8 mouse cellular contexts compared by ENCODE assay signal in the genomic region with DNA sequence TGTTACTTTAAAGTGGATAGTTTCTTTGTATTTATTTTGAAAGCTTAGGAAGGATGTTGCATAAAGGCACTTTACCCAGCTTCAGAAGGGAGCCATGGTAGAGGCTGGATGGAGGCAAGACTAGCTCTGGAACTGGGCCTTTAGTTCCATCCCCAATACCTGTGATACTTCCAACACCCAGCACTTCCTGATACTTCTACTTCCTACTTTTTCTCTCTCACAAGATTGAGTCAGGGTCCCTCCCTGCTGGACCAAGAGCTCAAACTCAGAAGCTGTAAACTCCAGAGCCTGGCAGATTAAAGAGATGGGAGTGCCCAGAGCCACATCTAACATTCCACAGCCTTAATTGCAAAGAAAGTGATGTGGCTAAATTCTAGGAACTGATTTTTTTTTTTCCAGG. TPM values are rescaled to one million over a fixed set of nuclear protein-coding genes. Genes with fewer than 3 reads are reported as not detected.
A peak's percentile ranks its signal among the peaks of the same experiment; 100 is the strongest.
DNase-seq lines count a peak whose midpoint lies in the region; ATAC-seq and TF ChIP-seq lines count a peak whose summit lies in the region.

No protein-coding gene starts in this region.

- peak overlapping the region; percentile 68 for H3K9ac ChIP-seq in hindbrain, postnatal 0 days (replicated peaks; ENCODE audit: low read length)

- intact Hi-C loops in left cerebral cortex, postnatal 14 days (cut with DNase I): loop anchor here (5.0 kb wide), 2 partner anchors 113 to 153 kb away; a partner anchor contains a TSS

- H3K4me3 ChIP-seq in lung, adult 2 months (replicated peaks; ENCODE audit: extremely low read depth, low read depth, low read length): peak overlapping the region; percentile 11
- peak overlapping the region; percentile 49 for H3K4me3 ChIP-seq in hindbrain, postnatal 0 days (ENCODE audit: low read length)

- DNase-seq in lung, adult 2 months: peak; percentile 15
- no peak for DNase-seq in lung, postnatal 36 days
- DNase-seq in c-Kit-positive CD71-positive TER-119-positive erythroid progenitor cells, embryonic 14.5 days (ENCODE audit: low spot score): peak; percentile 56
- DNase-seq in hindbrain, postnatal 0 days (ENCODE audit: low spot score): no peak
- DNase-seq in naive thymus-derived CD4-positive, alpha-beta T cell, adult 2 months (ENCODE audit: low read depth): peak; percentile 36
- no peak for DNase-seq in layer of hippocampus, postnatal 10 days (ENCODE audit: low spot score in 2 of 2)
- DNase-seq in frontal cortex, postnatal 14 days (ENCODE audit: low spot score in 2 of 2): no peak
- DNase-seq in left cerebral cortex, postnatal 14 days (ENCODE audit: low spot score in 2 of 2): no peak

- no peaks in the 10 kb centered on the region for H3K27me3 ChIP-seq in hindbrain, postnatal 0 days (ENCODE audit: insufficient read depth, low read length)

- H3K9me3 ChIP-seq in hindbrain, postnatal 0 days (ENCODE audit: low read length): no peaks in the 10 kb centered on the region

- peaks cover 2% of the 10 kb centered on the region; the same call in 1 of the 2 replicates for H3K4me1 ChIP-seq in lung, adult 2 months (ENCODE audit: control insufficient read depth, insufficient read depth, low read length)
- peaks cover 8% of the 10 kb centered on the region; the same call in 1 of the 2 replicates for H3K4me1 ChIP-seq in hindbrain, postnatal 0 days (ENCODE audit: insufficient read depth, low read length)

- H3K4me2 ChIP-seq in hindbrain, postnatal 0 days (ENCODE audit: low read depth, low read length): peak overlapping the region; percentile 94

- H3K27ac ChIP-seq in hindbrain, postnatal 0 days: peak overlapping the region; percentile 92

- no peak for TF ChIP-seq POLR2A in lung, adult 2 months (IDR thresholded peaks at IDR 0.05; ENCODE audit: borderline replicate concordance, extremely low read depth, low read depth, low read length)

- TF ChIP-seq CTCF in lung, adult 2 months (IDR thresholded peaks at IDR 0.05; ENCODE audit: insufficient read depth, low read length): no peak
- no peak for TF ChIP-seq CTCF in hindbrain, postnatal 0 days (IDR thresholded peaks at IDR 0.05; ENCODE audit: low read depth)

- no peaks in the 10 kb centered on the region for H3K36me3 ChIP-seq in hindbrain, postnatal 0 days (ENCODE audit: insufficient read depth, low read length)

- no peak for ATAC-seq in hindbrain, postnatal 0 days

RNA-seq across cellular contexts. Expression of a gene that starts 2.9 kb away (rescaled TPM):
- polyA plus RNA-seq in lung, adult 2 months (2012; rRNA removed): 9.0 and 9.5 TPM in 2 replicates
- 1,614 and 2,187 TPM in 2 replicates for total RNA-seq in hindbrain, postnatal 0 days (2014; rRNA removed)
- 36.9 and 39.6 TPM in 2 replicates for polyA plus RNA-seq in hindbrain, postnatal 0 days (2015; fragmentation: Nextera tagmentation; extraction: Ambion mirVana)
- total RNA-seq in layer of hippocampus, postnatal 10 days (2021): 100 to 1,000 TPM; 147 to 163 TPM
- total RNA-seq in left cerebral cortex, postnatal 14 days (2021): 100 to 1,000 TPM; 132 to 148 TPM

RNA-seq across cellular contexts. Expression of a gene that starts 8.8 kb away (rescaled TPM):
- 2.6 and 4.5 TPM in 2 replicates for polyA plus RNA-seq in lung, adult 2 months (2012; rRNA removed)
- total RNA-seq in hindbrain, postnatal 0 days (2014; rRNA removed): 173 and 207 TPM in 2 replicates
- polyA plus RNA-seq in hindbrain, postnatal 0 days (2015; fragmentation: Nextera tagmentation; extraction: Ambion mirVana): 0.96 and 1.4 TPM in 2 replicates
- 10 to 100 TPM; 13.0 to 15.0 TPM for total RNA-seq in layer of hippocampus, postnatal 10 days (2021)
- total RNA-seq in left cerebral cortex, postnatal 14 days (2021): 1 to 10 TPM; 9.4 to 9.9 TPM

RNA-seq across cellular contexts. Expression of a gene that starts 10.2 kb away (rescaled TPM):
- polyA plus RNA-seq in lung, adult 2 months (2012; rRNA removed): 1.2 and 2.0 TPM in 2 replicates
- 636 and 885 TPM in 2 replicates for total RNA-seq in hindbrain, postnatal 0 days (2014; rRNA removed)
- polyA plus RNA-seq in hindbrain, postnatal 0 days (2015; fragmentation: Nextera tagmentation; extraction: Ambion mirVana): 0.69 TPM in 1 of 2 replicates, not detected in the other
- 1 to 10 TPM; 5.3 to 5.6 TPM for total RNA-seq in layer of hippocampus, postnatal 10 days (2021)
- total RNA-seq in left cerebral cortex, postnatal 14 days (2021): 1 to 10 TPM; 3.0 to 5.1 TPM

RNA-seq across cellular contexts. Expression of a gene that starts 10.3 kb away (rescaled TPM):
- 2.7 and 3.4 TPM in 2 replicates for polyA plus RNA-seq in lung, adult 2 months (2012; rRNA removed)
- 695 and 1,354 TPM in 2 replicates for total RNA-seq in hindbrain, postnatal 0 days (2014; rRNA removed)
- 1.3 and 2.4 TPM in 2 replicates for polyA plus RNA-seq in hindbrain, postnatal 0 days (2015; fragmentation: Nextera tagmentation; extraction: Ambion mirVana)
- 10 to 100 TPM; 44.2 to 62.6 TPM for total RNA-seq in layer of hippocampus, postnatal 10 days (2021)
- 10 to 100 TPM; 24.6 to 36.3 TPM for total RNA-seq in left cerebral cortex, postnatal 14 days (2021)

RNA-seq across cellular contexts. Expression of a gene that starts 13.1 kb away (rescaled TPM):
- 9.8 and 22.7 TPM in 2 replicates for polyA plus RNA-seq in lung, adult 2 months (2012; rRNA removed)
- total RNA-seq in hindbrain, postnatal 0 days (2014; rRNA removed): 1,151 and 1,635 TPM in 2 replicates
- polyA plus RNA-seq in hindbrain, postnatal 0 days (2015; fragmentation: Nextera tagmentation; extraction: Ambion mirVana): 2.6 and 5.2 TPM in 2 replicates
- 100 to 1,000 TPM; 105 to 126 TPM for total RNA-seq in layer of hippocampus, postnatal 10 days (2021)
- 10 to 100 TPM; 79.2 to 92.9 TPM for total RNA-seq in left cerebral cortex, postnatal 14 days (2021)

Comparison
In these comparisons a context has a peak if more than half of its experiments do, and no peak if none do; other contexts are left out.
1. DNase-seq: peak in lung, adult 2 months (single experiment), c-Kit-positive CD71-positive TER-119-positive erythroid progenitor cells, embryonic 14.5 days (single experiment) and naive thymus-derived CD4-positive, alpha-beta T cell, adult 2 months (single experiment); none in lung, postnatal 36 days (single experiment), hindbrain, postnatal 0 days (single experiment), layer of hippocampus, postnatal 10 days (0 of 2), frontal cortex, postnatal 14 days (0 of 2) and left cerebral cortex, postnatal 14 days (0 of 2).
2. RNA of a gene that starts 8.8 kb away (total RNA-seq): 173 to 207 TPM in hindbrain, postnatal 0 days; 13.0 to 15.0 TPM in layer of hippocampus, postnatal 10 days and 9.4 to 9.9 TPM in left cerebral cortex, postnatal 14 days; every median in the first group is over 10 times any median in the second.
3. RNA of a gene that starts 10.2 kb away (total RNA-seq): 636 to 885 TPM in hindbrain, postnatal 0 days; 5.3 to 5.6 TPM in layer of hippocampus, postnatal 10 days and 3.0 to 5.1 TPM in left cerebral cortex, postnatal 14 days; every median in the first group is over 10 times any median in the second.